In genomic region chr2:150768678-150769077, GRCm38 (mm10) we compare ENCODE assay signal across 23 mouse cellular contexts. TPM values are rescaled to one million over a fixed set of nuclear protein-coding genes. Genes with fewer than 3 reads are reported as not detected.
DNase-seq lines count a peak whose midpoint lies in the region; ATAC-seq and TF ChIP-seq lines count a peak whose summit lies in the region.
"Had no signal": no experiment of that assay in that cellular context is flagged by ENCODE, and none has a peak within 500 bp of the region (broad histone marks: within the 10 kb centered on the region; RNA-seq: fewer than 3 reads in every experiment).

No protein-coding gene starts in this region.

- no peaks in the 10 kb centered on the region for H3K27me3 ChIP-seq in heart, embryonic 13.5 days (replicated peaks)
- no peaks in the 10 kb centered on the region for H3K27me3 ChIP-seq in liver, embryonic 13.5 days
- no peaks in the 10 kb centered on the region for H3K27me3 ChIP-seq in heart, postnatal 0 days (ENCODE audit: control insufficient read depth, insufficient read depth, low read length)
- no peaks in the 10 kb centered on the region for H3K27me3 ChIP-seq in stomach, embryonic 15.5 days (replicated peaks)
- H3K27me3 ChIP-seq: hindbrain, embryonic 13.5 days; kidney, embryonic 15.5 days had no signal

- no peak for ATAC-seq in heart, embryonic 13.5 days (ENCODE audit: extremely low read depth, insufficient number of reproducible peaks, low FRiP score, low TSS enrichment)
- ATAC-seq in liver, embryonic 13.5 days (ENCODE audit: low read depth) = peak; percentile 56; the same call in 1 of the 2 replicates
- no peak for ATAC-seq in heart, postnatal 0 days (ENCODE audit: insufficient read depth, low read depth)
- ATAC-seq in stomach, embryonic 15.5 days (ENCODE audit: insufficient read depth, low FRiP score, low read depth) = no peak
- ATAC-seq: forebrain, postnatal 0 days had no signal

- 34% methylated on average over 1 of the region's 1 CpGs for WGBS in heart, embryonic 13.5 days
- WGBS in liver, embryonic 13.5 days (ENCODE audit: insufficient replicate concordance) = 46% methylated on average over 1 of the region's 1 CpGs
- 35% methylated on average over 1 of the region's 1 CpGs for WGBS in heart, postnatal 0 days
- whole genome bisulfite sequencing in stomach, embryonic 15.5 days = 78% methylated on average over 1 of the region's 1 CpGs

- H3K9ac ChIP-seq in heart, embryonic 13.5 days = peak overlapping the region; percentile 8
- no peak overlapping the region for H3K9ac ChIP-seq in liver, embryonic 13.5 days
- no peak overlapping the region for H3K9ac ChIP-seq in heart, postnatal 0 days (replicated peaks; ENCODE audit: low read depth, low read length)
- no peak overlapping the region for H3K9ac ChIP-seq in stomach, embryonic 15.5 days
- H3K9ac ChIP-seq: forebrain, postnatal 0 days; hindbrain, embryonic 13.5 days; kidney, embryonic 15.5 days; lung, embryonic 14.5 days had no signal

- no peak overlapping the region for H3K4me3 ChIP-seq in heart, embryonic 13.5 days
- H3K4me3 ChIP-seq in liver, embryonic 13.5 days (replicated peaks) = no peak overlapping the region
- no peak overlapping the region for H3K4me3 ChIP-seq in heart, postnatal 0 days (ENCODE audit: low read depth, low read length)
- H3K4me3 ChIP-seq in stomach, embryonic 15.5 days (replicated peaks) = no peak overlapping the region
- H3K4me3 ChIP-seq: forebrain, embryonic 10.5 days; gastrocnemius, adult 2 months; hindbrain, embryonic 13.5 days; kidney, embryonic 15.5 days; midbrain, embryonic 10.5 days had no signal

- peaks cover 86% of the 10 kb centered on the region for H3K4me1 ChIP-seq in heart, embryonic 13.5 days
- H3K4me1 ChIP-seq in liver, embryonic 13.5 days (replicated peaks) = peaks cover 29% of the 10 kb centered on the region
- H3K4me1 ChIP-seq in heart, postnatal 0 days (ENCODE audit: control insufficient read depth, insufficient read depth) = peaks cover 51% of the 10 kb centered on the region
- peaks cover 27% of the 10 kb centered on the region for H3K4me1 ChIP-seq in stomach, embryonic 15.5 days
- H3K4me1 ChIP-seq: midbrain, embryonic 10.5 days had no signal

- TF ChIP-seq CTCF in heart, postnatal 0 days (IDR thresholded peaks at IDR 0.05; ENCODE audit: low read depth) = no peak

- peak overlapping the region; percentile 98 for H3K27ac ChIP-seq in heart, embryonic 13.5 days (replicated peaks)
- no peak overlapping the region for H3K27ac ChIP-seq in liver, embryonic 13.5 days
- H3K27ac ChIP-seq in heart, postnatal 0 days (ENCODE audit: low read depth) = peak overlapping the region; percentile 95
- H3K27ac ChIP-seq in stomach, embryonic 15.5 days = peak overlapping the region; percentile 40; the same call in 1 of the 2 replicates
- H3K27ac ChIP-seq: forebrain, embryonic 10.5 days; gastrocnemius, adult 2 months; hindbrain, embryonic 13.5 days; kidney, embryonic 15.5 days; midbrain, embryonic 10.5 days had no signal

- DNase-seq in heart, postnatal 14 days = no peak
- no peak for DNase-seq in liver, embryonic 13.5 days
- no peak for DNase-seq in liver
- no peak for DNase-seq in heart, postnatal 0 days (ENCODE audit: low spot score)
- no peak for DNase-seq in kidney, adult 18-20 months
- no peak for DNase-seq in right cerebral cortex, adult 18-20 months
- DNase-seq: adrenal gland, postnatal 36 days; B cell, adult 2 months; cerebellum, adult 18-20 months; cerebellum, postnatal 25 days; forebrain, postnatal 0 days; gastrocnemius, adult 2 months; kidney, postnatal 4 days; lung, embryonic 14.5 days; retina, postnatal 1 day; right cerebral cortex, postnatal 4 days; thymus, postnatal 25 days had no signal

- no peak for TF ChIP-seq EP300 in heart, postnatal 0 days (IDR thresholded peaks at IDR 0.05; ENCODE audit: low read depth)

- no peaks in the 10 kb centered on the region for H3K9me3 ChIP-seq in heart, embryonic 13.5 days
- H3K9me3 ChIP-seq in liver, embryonic 13.5 days (replicated peaks) = no peaks in the 10 kb centered on the region
- H3K9me3 ChIP-seq in heart, postnatal 0 days (replicated peaks; ENCODE audit: control insufficient read depth, low read length) = no peaks in the 10 kb centered on the region
- no peaks in the 10 kb centered on the region for H3K9me3 ChIP-seq in stomach, embryonic 15.5 days
- H3K9me3 ChIP-seq: forebrain, embryonic 10.5 days; hindbrain, embryonic 13.5 days; kidney, embryonic 15.5 days; midbrain, embryonic 10.5 days had no signal

- intact Hi-C loops in heart, postnatal 14 days (cut with DNase I) = no loop called here

- peaks cover 26% of the 10 kb centered on the region for H3K36me3 ChIP-seq in heart, embryonic 13.5 days
- H3K36me3 ChIP-seq in liver, embryonic 13.5 days = peaks cover 26% of the 10 kb centered on the region
- peaks cover 7% of the 10 kb centered on the region; the same call in 1 of the 2 replicates for H3K36me3 ChIP-seq in heart, postnatal 0 days (replicated peaks; ENCODE audit: control insufficient read depth, insufficient read depth, low read length)
- H3K36me3 ChIP-seq in stomach, embryonic 15.5 days = peaks cover 5% of the 10 kb centered on the region; the same call in 1 of the 2 replicates

- no peak overlapping the region for H3K4me2 ChIP-seq in heart, embryonic 13.5 days
- no peak overlapping the region for H3K4me2 ChIP-seq in liver, embryonic 13.5 days
- no peak overlapping the region for H3K4me2 ChIP-seq in heart, postnatal 0 days (ENCODE audit: low read depth, low read length)
- no peak overlapping the region for H3K4me2 ChIP-seq in stomach, embryonic 15.5 days
- H3K4me2 ChIP-seq: hindbrain, embryonic 13.5 days; kidney, embryonic 15.5 days; lung, embryonic 14.5 days had no signal

RNA-seq across cellular contexts. Expression of gene Pygb, which starts 17.9 kb away (rescaled TPM):
- polyA plus RNA-seq in heart, embryonic 13.5 days (2015; fragmentation: Nextera tagmentation; extraction: Ambion mirVana) = 185 and 195 TPM in 2 replicates
- total RNA-seq in heart, postnatal 14 days (2021) = 100 to 1,000 TPM; 413 to 424 TPM
- 22.9 and 29.4 TPM in 2 replicates for polyA plus RNA-seq in liver, embryonic 13.5 days (2015; fragmentation: Nextera tagmentation; extraction: Ambion mirVana)
- 489 and 581 TPM in 2 replicates for total RNA-seq in heart, postnatal 0 days (2014; rRNA removed; ENCODE audit: low replicate concordance)
- polyA plus RNA-seq in heart, postnatal 0 days (2015; fragmentation: Nextera tagmentation; extraction: Ambion mirVana) = 255 and 282 TPM in 2 replicates
- 97.5 and 99.4 TPM in 2 replicates for polyA plus RNA-seq in stomach, embryonic 15.5 days (2015; fragmentation: Nextera tagmentation; extraction: Ambion mirVana)

RNA-seq across cellular contexts. Expression of gene Entpd6, which starts 19.8 kb away (rescaled TPM):
- polyA plus RNA-seq in heart, embryonic 13.5 days (2015; fragmentation: Nextera tagmentation; extraction: Ambion mirVana) = 22.5 and 23.1 TPM in 2 replicates
- total RNA-seq in heart, postnatal 14 days (2021) = 10 to 100 TPM; 13.3 to 15.0 TPM
- 16.5 and 17.2 TPM in 2 replicates for polyA plus RNA-seq in liver, embryonic 13.5 days (2015; fragmentation: Nextera tagmentation; extraction: Ambion mirVana)
- total RNA-seq in heart, postnatal 0 days (2014; rRNA removed; ENCODE audit: low replicate concordance) = 16.9 and 25.8 TPM in 2 replicates
- 17.3 and 17.4 TPM in 2 replicates for polyA plus RNA-seq in heart, postnatal 0 days (2015; fragmentation: Nextera tagmentation; extraction: Ambion mirVana)
- 27.3 and 31.1 TPM in 2 replicates for polyA plus RNA-seq in stomach, embryonic 15.5 days (2015; fragmentation: Nextera tagmentation; extraction: Ambion mirVana)
